Mouse (Mus musculus) CH12.LX (cell line): ENCODE measurements around the gene Plekhg3. TPM values are rescaled to one million over a fixed set of nuclear protein-coding genes. Genes with fewer than 3 reads are reported as not detected.

ENCODE experiments used
- DNase-seq: peaks from one replicate; pipeline ENCODE4 v3.0.0-alpha.2; 2013; ENCODE audit errors: extremely low read depth
- H3K27ac ChIP-seq: 2 replicates; pipeline ENCODE4 v1.5.1; 2012; ENCODE audit warnings: low read depth, mild to moderate bottlenecking, control low read depth, moderate library complexity; ENCODE audit not compliant: insufficient read depth
- H3K27me3 ChIP-seq: replicated peaks from 2 replicates; pipeline ENCODE3; 2012; ENCODE audit warnings: inconsistent platforms
- H3K36me3 ChIP-seq, 2 experiments: replicated peaks in 1 of 2; 2 replicates each; pipeline versions ENCODE3 to v1.6.1; 2012; ENCODE audit warnings: inconsistent platforms in 1 of 2, low read length in 1 of 2, mild to moderate bottlenecking in 1 of 2, mixed read lengths in 1 of 2, moderate library complexity in 1 of 2; ENCODE audit not compliant: control insufficient read depth in 1 of 2, insufficient read depth in 1 of 2
- H3K4me1 ChIP-seq, 2 experiments: 2 replicates each; pipeline ENCODE4 v1.6.1; 2012; ENCODE audit warnings: inconsistent platforms in 1 of 2, moderate library complexity in 1 of 2; ENCODE audit not compliant: insufficient read depth in 2 of 2, control insufficient read depth in 1 of 2
- H3K4me2 ChIP-seq: 2 replicates; pipeline ENCODE4 v1.6.1; 2012; ENCODE audit warnings: low read depth, mild to moderate bottlenecking, control low read depth; ENCODE audit not compliant: poor library complexity, insufficient read depth, severe bottlenecking
- H3K4me3 ChIP-seq, 3 experiments: fragments of 150-350 bp in 1 of 3; sonication (generic) in 1 of 3; replicated peaks in 1 of 3; 2 replicates each; pipeline versions ENCODE3 to v1.5.1; 2011 to 2012; ENCODE audit warnings: low read depth in 2 of 3, low read length in 2 of 3, mild to moderate bottlenecking in 2 of 3, moderate library complexity in 2 of 3, control low read depth in 1 of 3, improper control_type of control experiment in 1 of 3, inconsistent platforms in 1 of 3, mixed read lengths in 1 of 3; ENCODE audit not compliant: poor library complexity in 1 of 3
- H3K79me2 ChIP-seq: replicated peaks from 2 replicates; pipeline ENCODE4 v1.6.1; 2012; ENCODE audit warnings: mild to moderate bottlenecking, moderate library complexity; ENCODE audit not compliant: control insufficient read depth, poor library complexity, insufficient read depth, severe bottlenecking; ENCODE audit errors: extremely low read depth
- H3K9ac ChIP-seq: 2 replicates; pipeline ENCODE4 v1.6.1; 2012; ENCODE audit warnings: low read depth, mild to moderate bottlenecking, control low read depth, moderate library complexity; ENCODE audit not compliant: insufficient read depth
- H3K9me3 ChIP-seq: replicated peaks from 2 replicates; pipeline ENCODE3; 2012; ENCODE audit warnings: low read length, inconsistent platforms, mixed read lengths
- CHD1 ChIP-seq: IDR thresholded peaks from 2 replicates; pipeline ENCODE4 v1.6.1; 2012; ENCODE audit warnings: low read depth, low read length, improper control_type of control experiment, inconsistent platforms
- CHD2 ChIP-seq: IDR thresholded peaks from 2 replicates; pipeline ENCODE4 v1.6.1; 2011; ENCODE audit warnings: low read length, improper control_type of control experiment
- CTCF ChIP-seq, 2 experiments: IDR thresholded peaks in 1 of 2; conservative IDR thresholded peaks in 1 of 2; 2 replicates each; pipeline ENCODE4 v1.5.1; 2011 to 2012; ENCODE audit warnings: low read depth in 2 of 2, low read length in 2 of 2, improper control_type of control experiment in 1 of 2, inconsistent platforms in 1 of 2, mild to moderate bottlenecking in 1 of 2, moderate library complexity in 1 of 2
- ELF1 ChIP-seq: IDR thresholded peaks from 2 replicates; pipeline ENCODE4 v1.6.1; 2014; ENCODE audit warnings: low read depth, mild to moderate bottlenecking, inconsistent platforms, low read length, improper control_type of control experiment
- EP300 ChIP-seq: IDR thresholded peaks from 2 replicates; pipeline ENCODE4 v1.6.1; 2011; ENCODE audit warnings: low read length, improper control_type of control experiment
- GABPA ChIP-seq: IDR thresholded peaks from 2 replicates; pipeline ENCODE4 v1.6.1; 2012; ENCODE audit warnings: low read depth, low read length, improper control_type of control experiment, inconsistent platforms; ENCODE audit not compliant: insufficient replicate concordance
- HCFC1 ChIP-seq: IDR thresholded peaks from 2 replicates; pipeline ENCODE4 v1.6.1; 2012; ENCODE audit warnings: low read depth, mild to moderate bottlenecking, inconsistent platforms, low read length, improper control_type of control experiment
- JUND ChIP-seq: conservative IDR thresholded peaks from 2 replicates; pipeline ENCODE4 v1.6.1; 2011; ENCODE audit warnings: low read depth, low read length, improper control_type of control experiment
- KAT2A ChIP-seq: IDR thresholded peaks from 2 replicates; pipeline ENCODE4 v1.6.1; 2012; ENCODE audit warnings: low read length, improper control_type of control experiment, inconsistent platforms; ENCODE audit not compliant: insufficient replicate concordance
- MAFK ChIP-seq: IDR thresholded peaks from 2 replicates; pipeline ENCODE4 v1.6.1; 2011; ENCODE audit warnings: low read length, improper control_type of control experiment; ENCODE audit not compliant: insufficient replicate concordance
- MAX ChIP-seq: IDR thresholded peaks from 2 replicates; pipeline ENCODE4 v1.6.1; 2011; ENCODE audit warnings: low read length, improper control_type of control experiment
- MAZ ChIP-seq: IDR thresholded peaks from 2 replicates; pipeline ENCODE4 v1.6.1; 2012; ENCODE audit warnings: low read depth, mild to moderate bottlenecking, inconsistent platforms, low read length, improper control_type of control experiment, moderate library complexity
- MYC ChIP-seq: IDR thresholded peaks from 2 replicates; pipeline ENCODE4 v1.6.1; 2011; ENCODE audit warnings: low read depth, mild to moderate bottlenecking, improper control_type of control experiment, low read length
- NRF1 ChIP-seq: IDR thresholded peaks from 2 replicates; pipeline ENCODE4 v1.6.1; 2014; ENCODE audit warnings: low read depth, mild to moderate bottlenecking, inconsistent platforms, low read length, improper control_type of control experiment, moderate library complexity
- POLR2A ChIP-seq: IDR thresholded peaks from 2 replicates; pipeline ENCODE4 v1.6.1; 2011; ENCODE audit warnings: low read depth, mild to moderate bottlenecking, improper control_type of control experiment, low read length
- RCOR1 ChIP-seq: conservative IDR thresholded peaks from 2 replicates; pipeline ENCODE4 v1.6.1; 2012; ENCODE audit warnings: low read depth, mild to moderate bottlenecking, inconsistent platforms, low read length, improper control_type of control experiment
- TBP ChIP-seq: conservative IDR thresholded peaks from 2 replicates; pipeline ENCODE4 v1.6.1; 2011; ENCODE audit warnings: low read depth, low read length, improper control_type of control experiment
- TCF12 ChIP-seq: IDR thresholded peaks from 2 replicates; pipeline ENCODE4 v1.6.1; 2014; ENCODE audit warnings: low read depth, mild to moderate bottlenecking, inconsistent platforms, low read length, improper control_type of control experiment
- UBTF ChIP-seq: IDR thresholded peaks from 2 replicates; pipeline ENCODE4 v1.6.1; 2012; ENCODE audit warnings: low read depth, mild to moderate bottlenecking, inconsistent platforms, low read length, improper control_type of control experiment, moderate library complexity
- ZC3H11A ChIP-seq: IDR thresholded peaks from 2 replicates; pipeline ENCODE4 v1.6.1; 2012; ENCODE audit warnings: low read depth, mild to moderate bottlenecking, inconsistent platforms, low read length, improper control_type of control experiment
- ZKSCAN1 ChIP-seq: IDR thresholded peaks from 2 replicates; pipeline ENCODE4 v1.6.1; 2012; ENCODE audit warnings: low read depth, inconsistent platforms, low read length, improper control_type of control experiment, borderline replicate concordance
- ZNF384 ChIP-seq: IDR thresholded peaks from 2 replicates; pipeline ENCODE4 v1.6.1; 2012; ENCODE audit warnings: low read depth, low read length, improper control_type of control experiment, inconsistent platforms
- dilution Hi-C: fragments of 300-500 bp; cut with MboI; formaldehyde crosslinking; loops from 2 replicates; pipeline ENCODE4 v1.14.3; 2020; ENCODE audit warnings: low sequenced_read_pairs; ENCODE audit not compliant: extremely low pct_unique_long_range_greater_than_20kb, extremely low pct_ligation_motif_present
- in situ Hi-C: fragments of 300-500 bp; cut with MboI; formaldehyde crosslinking; loops from 3 replicates; pipeline ENCODE4 v1.14.3; 2019; ENCODE audit warnings: low sequenced_read_pairs, low pct_ligation_motif_present, low pct_unique_long_range_greater_than_20kb, mixed read lengths
- polyA plus RNA-seq: library from polyadenylated mRNA; unstranded; fragments of >175 nt; gene quantifications from 2 replicates; pipeline ENCODE4 v1.2.1, GENCODE M21; 2012; ENCODE audit warnings: low read depth; ENCODE audit not compliant: insufficient read length
- total RNA-seq, 2 experiments: library from RNA; depleted of rRNA; stranded (reverse); fragments of 300-350 nt in 1 of 2; fragments of >200 nt in 1 of 2; gene quantifications; 2 replicates each; pipeline ENCODE4 v1.2.3; 2012 to 2014

The Plekhg3 gene
- total and polyA plus RNA-seq, 3 experiments, result 0.04 to 6.1 (median 0.27) TPM

- Histone ChIP-seq H3K36me3 (no peaks in the 10 kb centered on the region), H3K4me2 (peak overlapping the region; percentile 95), H3K9ac (peak overlapping the region; percentile 45), H3K27ac (peak overlapping the region; percentile 90), H3K4me3 (peak overlapping the region; percentile 51 to 64 (median 55)), H3K9me3 (no peaks in the 10 kb centered on the region), H3K4me1 (peaks cover 11 to 49% of the 10 kb centered on the region in 2 experiments), H3K27me3 (peaks cover 62% of the 10 kb centered on the region), H3K79me2 (peaks cover 4% of the 10 kb centered on the region; the same call in 1 of the 2 replicates)
- dilution Hi-C loops, result no loop called here
- in situ Hi-C loops, result no loop called here
- TF ChIP-seq GABPA, result no peak
- no peak for TF ChIP-seq TBP
- TF ChIP-seq MAX, result no peak
- no peak; the same call in 1 of the 2 replicates for TF ChIP-seq NRF1
- no peak for TF ChIP-seq ZNF384
- no peak for TF ChIP-seq MAZ
- TF ChIP-seq ZC3H11A, result no peak
- TF ChIP-seq CTCF (conservative IDR thresholded peaks at IDR 0.05 in 1 of 2, IDR thresholded peaks at IDR 0.05 in 1 of 2; ENCODE audit: low read depth in 2 of 2, low read length in 2 of 2), result no peak
- TF ChIP-seq HCFC1, result no peak
- TF ChIP-seq ZKSCAN1, result no peak
- no peak for TF ChIP-seq KAT2A
- no peak for TF ChIP-seq CHD2
- TF ChIP-seq UBTF, result peak; percentile 97
- TF ChIP-seq MAFK, result no peak
- TF ChIP-seq JUND, result no peak
- no peak for TF ChIP-seq EP300
- TF ChIP-seq MYC, result no peak
- TF ChIP-seq POLR2A, result peak; percentile 29
- peak; percentile 36; the same call in 1 of the 2 replicates for TF ChIP-seq TCF12
- TF ChIP-seq RCOR1, result no peak
- TF ChIP-seq ELF1, result 0 out of 2 replicates have a peak, but pooled peaks have one; percentile 6
- TF ChIP-seq CHD1, result 0 out of 2 replicates have a peak, but pooled peaks have one; percentile 61
- DNase-seq, result no peak
These were observed 2.9 kb downstream of the Plekhg3 start for GRCm38 (mm10) chr12:76533377-76534222.
